Mouse (Mus musculus) gastrocnemius, postnatal 10 days (tissue): ENCODE data around the gene Runx2. TPM values are rescaled to one million over a fixed set of nuclear protein-coding genes. Genes with fewer than 3 reads are reported as not detected.

Source experiments
- DNase-seq: peaks from one replicate; pipeline ENCODE4 v3.0.0; 2021; ENCODE audit warnings: mixed read lengths
- total RNA-seq, 2 experiments: library from RNA; stranded (reverse); gene quantifications; 2 replicates each; pipeline ENCODE4 v1.2.3; 2021

Runx2 gene
- total RNA-seq, 2 experiments from 2014 or later: 0.42 to 7.3 TPM

- no peak for DNase-seq
Observed at GRCm38 (mm10) chr17:44660121-44660806, 154.3 kb downstream of the Runx2 start.

DNA sequence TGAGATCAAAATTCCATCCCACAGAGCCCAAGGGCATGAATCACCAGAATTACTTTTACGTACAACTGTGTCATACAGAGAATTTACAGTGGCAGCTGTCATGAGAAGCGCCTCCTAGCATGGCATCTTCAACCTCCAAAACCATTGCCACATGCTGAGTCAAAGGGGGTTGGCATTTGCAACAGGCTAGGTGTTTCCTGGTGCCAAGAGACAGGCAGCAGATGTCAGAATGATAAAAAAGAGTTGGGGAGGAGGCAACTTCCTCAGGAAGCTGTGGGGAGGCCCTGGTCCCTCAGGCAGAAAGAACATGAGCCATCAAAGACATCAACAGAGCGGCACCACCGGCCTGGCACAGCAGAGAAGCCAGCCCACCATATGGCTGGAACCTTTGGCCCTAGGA is 160.1 kb downstream of the Runx2 start:
- no peak for DNase-seq

- DNase-seq: no peak
Observed at GRCm38 (mm10) chr17:44653081-44653480, 161.5 kb downstream of the Runx2 start.

DNA sequence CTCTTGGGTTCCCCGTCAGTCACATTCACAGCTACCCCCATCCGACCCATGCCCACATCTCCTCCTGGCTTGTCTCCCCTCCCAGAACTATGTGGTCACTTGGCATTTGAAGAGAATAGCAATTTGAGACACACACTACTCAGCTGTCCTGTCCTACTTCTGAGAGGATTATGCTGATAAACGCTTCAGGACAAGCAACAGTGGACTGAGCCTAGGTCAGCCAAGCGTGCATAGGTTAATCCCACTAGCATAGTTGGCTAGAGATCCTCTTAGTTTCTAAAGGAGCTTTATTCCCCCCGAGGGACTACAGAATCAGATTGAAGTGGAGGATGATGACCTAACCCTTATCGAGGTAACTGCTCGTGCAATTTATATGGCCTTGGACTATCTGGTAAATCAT is 162.5 kb downstream of the Runx2 start:
- DNase-seq: no peak

- no peak for DNase-seq
Observed at GRCm38 (mm10) chr17:44651613-44652012, 163.0 kb downstream of the Runx2 start.

DNA sequence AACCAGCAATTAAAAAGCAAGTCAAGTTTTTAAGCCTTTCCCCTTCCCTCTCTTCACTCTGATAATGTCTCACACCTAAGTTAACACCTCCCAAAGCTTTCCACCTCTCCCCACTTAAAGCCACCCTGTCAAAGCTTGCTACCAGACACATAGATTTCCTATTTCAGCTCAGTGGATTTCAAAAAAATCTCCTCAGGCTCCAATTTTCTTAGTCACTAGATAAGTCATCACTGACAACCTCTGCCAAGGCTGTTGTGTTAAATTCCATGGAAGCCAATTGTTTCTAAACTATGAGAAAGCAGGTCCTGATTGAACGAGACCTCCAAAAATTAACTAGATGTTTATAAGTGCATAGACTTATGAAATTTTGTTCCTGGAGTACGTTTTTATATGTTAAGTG is 164.2 kb downstream of the Runx2 start:
- no peak for DNase-seq

GRCm38 (mm10) chr17:44649056-44649455 is 165.5 kb downstream of the Runx2 start:
- no peak for DNase-seq

DNA sequence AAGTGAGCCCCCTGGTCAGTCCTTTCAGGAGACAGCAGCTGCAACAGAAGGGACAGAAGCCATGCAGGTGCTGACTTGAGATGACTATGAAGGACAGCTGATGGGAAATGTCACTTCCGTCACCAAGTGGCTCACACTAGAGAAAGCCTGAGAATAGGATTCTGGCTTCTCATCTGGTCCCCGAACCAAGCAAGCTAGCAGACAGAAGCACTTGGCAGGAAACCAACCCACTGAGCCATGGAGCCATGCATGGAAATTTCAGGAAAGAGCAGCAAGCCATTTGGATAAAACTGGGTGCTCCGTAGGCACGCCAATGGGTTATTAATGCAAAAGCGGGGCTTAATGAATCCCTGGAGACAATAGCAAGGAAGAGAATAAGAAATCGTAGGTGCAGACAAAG is 166.7 kb downstream of the Runx2 start:
- DNase-seq: no peak

GRCm38 (mm10) chr17:44645146-44645545 is 169.5 kb downstream of the Runx2 start:
- DNase-seq: no peak

GRCm38 (mm10) chr17:44643260-44643659 is 171.3 kb downstream of the Runx2 start:
- no peak for DNase-seq

- no peak for DNase-seq
Observed at GRCm38 (mm10) chr17:44642126-44642525, 172.5 kb downstream of the Runx2 start.

DNA sequence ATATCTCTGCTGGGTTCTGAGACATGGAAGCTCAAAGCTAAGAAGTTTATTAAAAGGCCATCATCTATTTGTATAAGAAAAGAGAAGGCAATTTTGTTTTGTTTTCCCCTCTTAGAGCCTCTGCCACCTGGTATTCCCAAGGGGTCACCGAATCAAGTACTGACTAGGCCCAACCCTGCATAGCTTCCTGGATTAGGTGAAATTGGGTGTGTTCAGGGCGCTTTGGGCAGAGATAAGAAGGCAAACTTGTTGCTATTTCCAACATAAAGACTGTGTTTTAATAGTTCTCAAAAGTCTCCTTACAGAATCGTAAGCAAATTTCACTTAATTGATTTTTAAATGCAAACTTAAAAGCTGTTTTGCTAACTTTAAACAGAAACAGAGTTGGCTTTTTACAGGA is 173.7 kb downstream of the Runx2 start:
- DNase-seq: no peak

DNA sequence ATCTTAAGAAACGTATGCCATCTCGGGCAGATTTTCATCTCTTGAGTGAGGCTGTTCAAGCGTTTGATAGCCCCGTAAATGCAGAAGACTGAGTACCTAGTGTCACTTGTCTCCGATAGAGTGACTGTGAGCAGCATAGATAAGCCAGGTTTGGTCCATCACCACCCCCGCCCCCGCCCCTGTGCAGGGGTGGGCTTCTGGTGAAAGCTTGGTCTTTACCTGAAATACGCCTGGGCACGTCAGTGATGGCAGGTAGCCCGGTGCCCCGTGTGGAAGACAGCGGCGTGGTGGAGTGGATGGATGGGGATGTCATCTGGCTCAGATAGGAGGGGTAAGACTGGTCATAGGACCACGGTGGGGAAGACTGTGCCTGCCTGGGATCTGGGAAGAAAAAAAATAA is 175.2 kb downstream of the Runx2 start:
- DNase-seq: no peak

DNA sequence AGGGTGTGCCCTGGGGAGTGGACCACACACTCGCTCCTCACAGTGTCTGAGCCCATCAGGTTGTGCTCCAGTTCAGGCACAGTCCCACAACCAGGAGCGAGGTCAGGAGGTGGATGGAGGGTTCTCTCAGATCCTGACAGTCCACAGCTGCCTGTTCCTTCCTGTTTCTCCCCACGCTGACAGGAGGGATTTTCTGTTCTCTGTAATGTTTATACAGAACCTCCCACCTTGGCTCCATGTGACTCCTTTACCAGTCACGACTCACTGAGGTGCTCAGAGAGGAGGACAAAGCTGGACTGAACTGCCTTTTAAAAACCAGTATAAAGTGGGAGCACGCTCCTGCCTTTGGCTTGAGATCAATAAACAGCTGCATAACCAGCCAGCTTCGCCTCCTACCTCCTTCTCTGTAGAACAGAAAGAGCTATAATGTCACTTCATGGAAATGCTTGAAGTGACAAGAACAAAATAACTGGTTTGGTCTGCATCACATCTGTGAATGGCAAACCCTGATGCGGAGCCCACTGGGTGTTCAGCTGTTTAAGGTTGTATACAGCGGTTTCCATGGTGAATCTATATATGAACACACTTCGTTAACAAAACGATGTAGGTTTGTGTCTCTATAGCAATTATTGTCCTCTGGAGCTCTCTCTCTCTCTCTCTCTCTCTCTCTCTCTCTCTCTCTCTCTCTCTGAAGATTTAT is 177.3 kb downstream of the Runx2 start:
- DNase-seq: no peak

- DNase-seq: no peak
Observed at GRCm38 (mm10) chr17:44634486-44634885, 180.1 kb downstream of the Runx2 start.

- no peak for DNase-seq
Observed at GRCm38 (mm10) chr17:44633607-44634415, 180.8 kb downstream of the Runx2 start.

DNA sequence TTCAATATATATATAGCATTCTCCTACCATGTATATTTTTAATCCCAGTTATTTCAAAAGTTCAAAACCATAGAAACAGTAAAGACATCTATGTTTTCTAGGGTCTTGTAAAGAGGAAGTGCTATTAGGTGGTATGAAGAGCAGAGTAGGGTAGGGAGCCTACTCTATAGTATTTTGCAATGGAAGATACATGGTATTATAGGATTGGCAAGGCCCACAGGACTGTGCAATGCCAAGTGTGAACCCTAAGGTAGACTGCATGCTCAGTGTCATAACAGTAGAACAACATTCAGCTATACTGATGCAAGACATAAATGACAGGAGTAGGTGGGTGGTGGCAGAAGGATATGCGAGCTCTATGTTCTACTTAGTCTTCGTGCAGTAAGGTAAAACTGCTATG is 181.7 kb downstream of the Runx2 start:
- DNase-seq: no peak

- no peak for DNase-seq
Observed at GRCm38 (mm10) chr17:44632292-44632691, 182.3 kb downstream of the Runx2 start.

GRCm38 (mm10) chr17:44631577-44631976 is 183.0 kb downstream of the Runx2 start:
- DNase-seq: no peak

DNA sequence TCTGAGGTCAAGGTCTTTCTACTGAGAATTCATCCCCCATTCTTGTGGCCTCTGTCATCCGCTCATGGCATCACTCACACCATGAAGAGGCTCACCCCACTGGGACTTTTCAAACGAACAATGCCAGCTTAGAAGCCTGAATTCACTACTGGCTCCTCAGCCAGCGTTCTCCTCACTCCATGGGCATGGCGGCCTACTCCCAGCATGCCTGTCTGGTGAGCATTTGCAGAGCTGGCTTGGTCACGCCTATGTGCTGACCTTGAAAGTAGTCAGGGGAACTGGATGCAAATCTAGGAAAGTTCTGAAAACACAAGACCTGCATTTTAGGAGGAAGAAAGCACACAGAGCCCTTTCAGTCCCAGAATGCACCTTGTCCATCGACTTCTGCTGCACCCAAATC is 187.3 kb downstream of the Runx2 start:
- DNase-seq: no peak

- no peak for DNase-seq
Observed at GRCm38 (mm10) chr17:44623707-44624106, 190.9 kb downstream of the Runx2 start.

DNA sequence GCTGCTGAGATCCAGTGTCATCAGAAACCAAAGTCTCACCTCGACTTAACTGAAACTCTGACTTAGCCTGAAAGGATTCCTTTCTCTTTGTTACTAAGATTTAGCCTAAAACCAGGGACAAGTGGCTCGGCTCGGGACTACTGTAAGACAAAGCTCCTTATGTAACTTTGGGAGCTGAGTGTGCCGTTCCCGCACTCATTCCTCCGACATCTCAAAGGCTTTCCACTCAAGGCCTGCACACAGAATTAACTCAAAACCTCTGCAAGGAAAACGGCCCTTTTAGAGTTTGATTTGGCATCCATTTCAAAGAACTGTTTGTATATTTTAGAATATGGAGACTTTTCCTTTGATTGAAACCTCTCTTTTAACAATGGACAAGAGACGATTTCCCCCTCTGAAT is 191.3 kb downstream of the Runx2 start:
- no peak for DNase-seq

GRCm38 (mm10) chr17:44620456-44620855 is 194.1 kb downstream of the Runx2 start:
- DNase-seq: no peak
